Mouse (Mus musculus): ENCODE measurements around the gene Trim9.

The Trim9 gene

DNA sequence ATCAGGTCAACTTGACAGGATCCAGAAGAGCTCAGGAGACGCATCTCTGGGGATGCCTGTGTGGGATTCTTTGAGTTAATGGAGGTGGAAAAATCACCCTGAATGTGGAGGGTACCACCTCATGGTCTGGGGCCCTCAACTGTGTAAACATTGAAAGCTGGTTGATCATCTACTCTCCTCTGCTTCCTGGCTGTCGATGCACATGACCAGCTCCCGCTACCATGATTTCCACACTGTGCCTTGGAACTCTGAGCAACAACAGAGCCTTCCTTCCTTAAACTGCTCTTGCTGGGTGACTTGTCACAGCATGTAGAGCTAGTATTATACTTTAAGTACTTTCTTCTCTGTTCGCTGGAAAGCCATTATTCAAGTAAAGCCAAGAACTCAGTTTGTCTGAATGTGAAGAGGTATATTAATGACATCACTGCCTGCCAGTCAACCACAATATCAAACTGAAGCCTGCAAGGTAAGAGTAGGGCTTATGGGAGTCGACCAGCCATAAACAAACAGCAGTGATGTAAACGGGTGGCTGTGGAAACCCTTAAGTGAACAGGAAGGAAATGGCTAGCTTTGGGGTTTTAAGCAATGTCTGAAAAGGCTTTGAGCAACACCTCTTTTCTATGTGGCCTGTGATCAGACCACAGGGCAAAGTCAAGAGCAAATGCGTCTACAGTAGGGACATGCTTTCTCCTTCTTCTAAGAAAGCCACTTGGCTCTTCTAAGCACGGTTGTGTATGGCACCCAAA lies 128.4 kb downstream of the Trim9 start:
- no peak for TF ChIP-seq GATA4 (IDR thresholded peaks at IDR 0.05; ENCODE audit: insufficient replicate concordance, low read length)

GRCm38 (mm10) chr12:70216229-70216800 lies 131.1 kb downstream of the Trim9 start:
- no peak for TF ChIP-seq GATA4 (IDR thresholded peaks at IDR 0.05; ENCODE audit: insufficient replicate concordance, low read length)

DNA sequence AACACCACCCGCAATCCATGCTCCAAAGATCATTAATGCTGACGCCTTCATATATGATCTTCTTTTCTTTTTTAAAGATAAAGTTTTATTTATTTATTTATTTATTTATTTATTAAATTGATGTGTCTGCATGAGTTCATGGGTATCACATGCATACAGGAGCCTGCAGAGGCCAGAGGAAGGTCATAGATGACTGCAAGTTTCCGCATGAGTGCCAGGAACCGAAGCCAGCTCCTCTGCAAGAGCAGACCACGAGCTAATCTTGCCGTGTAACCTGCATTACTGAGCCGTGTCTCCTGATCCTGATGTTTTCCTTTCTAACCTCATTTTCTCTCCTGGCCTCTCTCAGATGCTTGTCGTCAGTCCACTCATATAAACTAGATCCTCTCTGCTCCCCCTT lies 133.1 kb downstream of the Trim9 start:
- TF ChIP-seq GATA4 (IDR thresholded peaks at IDR 0.05; ENCODE audit: insufficient replicate concordance, low read length) = no peak

DNA sequence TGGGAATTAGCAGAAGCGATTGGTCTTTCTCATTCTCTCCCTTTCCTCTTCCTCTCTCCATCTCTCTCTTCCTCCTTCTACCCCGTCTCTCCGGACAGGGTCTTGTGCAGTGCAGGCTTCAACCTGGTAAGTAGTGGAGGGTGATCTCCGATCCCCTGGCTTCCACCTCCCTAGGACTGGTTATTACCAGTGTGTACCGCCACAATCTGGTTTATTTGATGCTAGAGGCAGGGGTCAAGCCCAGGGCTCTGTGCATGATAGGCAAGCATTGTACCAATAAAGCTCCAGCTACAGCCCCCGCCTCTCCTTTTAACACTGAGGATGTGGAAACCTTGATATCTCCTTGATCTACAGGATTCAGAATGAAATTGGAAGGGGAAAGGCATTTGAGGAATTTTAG lies 133.8 kb downstream of the Trim9 start:
- TF ChIP-seq GATA4 (IDR thresholded peaks at IDR 0.05; ENCODE audit: insufficient replicate concordance, low read length) = no peak

DNA sequence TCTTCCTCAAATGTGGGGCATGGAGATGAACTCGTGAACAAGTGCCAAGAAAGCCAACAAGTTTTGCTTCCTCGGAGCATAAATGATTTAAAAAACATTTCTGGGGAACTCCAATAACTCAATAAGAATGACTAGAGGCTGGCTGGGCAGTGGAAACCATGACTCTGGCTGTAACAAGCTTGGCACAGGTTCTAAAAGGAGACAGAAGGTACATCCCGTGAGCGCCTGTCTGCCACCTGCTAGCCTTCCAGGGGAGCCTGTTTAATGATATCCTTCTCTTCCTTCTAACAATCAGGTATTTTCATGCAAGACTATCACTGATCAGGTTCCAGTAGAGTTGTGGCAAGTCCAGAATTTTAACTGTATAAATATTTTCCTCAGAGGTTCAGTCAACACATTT lies 134.9 kb downstream of the Trim9 start:
- TF ChIP-seq GATA4 (IDR thresholded peaks at IDR 0.05; ENCODE audit: insufficient replicate concordance, low read length) = no peak

DNA sequence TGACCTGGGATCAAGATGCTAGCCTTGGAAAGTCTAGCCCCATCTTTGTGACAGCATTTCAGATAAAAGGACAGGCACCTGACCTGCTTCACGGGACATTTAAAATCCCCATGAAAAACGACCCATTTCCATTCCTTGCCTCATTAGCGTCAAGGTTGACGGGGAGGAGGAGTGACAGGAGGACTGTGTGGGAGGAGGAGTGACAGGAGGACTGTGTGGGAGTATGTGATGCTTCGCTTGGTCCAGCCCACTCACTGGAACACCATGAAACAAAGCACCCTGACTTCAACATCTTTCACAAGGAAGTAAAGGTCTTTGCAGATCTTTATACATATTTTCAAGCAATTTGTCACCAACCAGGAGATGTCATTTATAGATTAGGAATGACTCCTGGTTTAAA lies 139.2 kb downstream of the Trim9 start:
- no peak for TF ChIP-seq GATA4 (IDR thresholded peaks at IDR 0.05; ENCODE audit: insufficient replicate concordance, low read length)

DNA sequence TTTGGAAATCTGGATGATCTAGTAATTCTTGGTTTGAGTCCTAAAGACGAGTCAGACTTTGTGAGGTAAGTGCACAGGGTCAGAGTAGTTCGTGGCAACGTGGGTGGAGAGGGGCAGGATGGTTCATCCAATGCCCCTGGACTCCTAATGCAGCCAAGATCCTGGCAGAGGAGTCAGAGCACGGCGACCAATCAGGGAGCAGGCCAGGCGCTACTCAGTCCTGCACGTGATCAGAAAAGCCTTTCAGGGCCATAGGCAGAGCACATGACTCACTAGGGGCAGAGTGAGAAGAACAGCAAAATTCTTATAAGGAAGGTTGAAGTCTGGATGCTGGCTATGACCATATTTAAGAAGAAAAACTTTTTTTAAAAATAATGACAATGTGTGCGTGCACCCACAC lies 143.0 kb downstream of the Trim9 start:
- TF ChIP-seq GATA4 (IDR thresholded peaks at IDR 0.05; ENCODE audit: insufficient replicate concordance, low read length) = no peak

- no peak for TF ChIP-seq GATA4 (IDR thresholded peaks at IDR 0.05; ENCODE audit: insufficient replicate concordance, low read length)
Observed at GRCm38 (mm10) chr12:70201926-70202529, 145.4 kb downstream of the Trim9 start.

- no peak for TF ChIP-seq GATA4 (IDR thresholded peaks at IDR 0.05; ENCODE audit: insufficient replicate concordance, low read length)
Observed at GRCm38 (mm10) chr12:70196341-70196740, 151.1 kb downstream of the Trim9 start.

- TF ChIP-seq GATA4 (IDR thresholded peaks at IDR 0.05; ENCODE audit: insufficient replicate concordance, low read length) = no peak
Observed at GRCm38 (mm10) chr12:70195426-70195825, 152.0 kb downstream of the Trim9 start.

Data from liver, adult (tissue).